Mouse (Mus musculus) stomach, postnatal 0 days (tissue): ENCODE measurements at regions not wholly inside any gene's neighbourhood (a gene's known extent, or its start where the extent isn't known, plus 50 kb on each side); places are given as distances from the start of the nearest gene placed in this dataset.

ENCODE experiments used
- CTCF ChIP-seq: IDR thresholded peaks from 2 replicates; pipeline ENCODE4 v1.5.1; 2016; ENCODE audit warnings: antibody characterized with exemption, low read depth, mild to moderate bottlenecking, moderate library complexity
- EP300 ChIP-seq: optimal IDR thresholded peaks from 2 replicates; pipeline ENCODE3; 2016; ENCODE audit warnings: antibody characterized with exemption

GRCm38 (mm10) chr5:75720091-75720940, 145.6 kb downstream of the Kit start:
- TF ChIP-seq CTCF (no peak), EP300 (no peak)
